Mouse (Mus musculus) kidney, embryonic 14.5 days (tissue): Measurements from ENCODE around the gene Rhobtb3. TPM values are rescaled to one million over a fixed set of nuclear protein-coding genes. Genes with fewer than 3 reads are reported as not detected.
"Not testable (repeated sequence)": the region's sequence is repeated elsewhere in the genome, so short reads cannot be mapped to it uniquely, and the experiment has no call there.

Experiments used
- ATAC-seq: fragments of 200-750 bp; cut with Nextera tagmentation; 2 replicates; pipeline ENCODE4 v1.8.0; 2017; ENCODE audit warnings: moderate number of reproducible peaks, mild to moderate bottlenecking, moderate TSS enrichment, moderate library complexity; ENCODE audit not compliant: low FRiP score, low TSS enrichment
- H3K27ac ChIP-seq: fragments of 300-500 bp; sonication (generic); 2 replicates; pipeline ENCODE4 v1.5.1; 2014; ENCODE audit warnings: low read depth, mild to moderate bottlenecking, low read length, moderate library complexity, mixed read lengths
- H3K27me3 ChIP-seq: fragments of 300-500 bp; sonication (generic); 2 replicates; pipeline ENCODE4 v1.6.1; 2014; ENCODE audit warnings: mild to moderate bottlenecking, low read length; ENCODE audit not compliant: control insufficient read depth, insufficient read depth
- H3K36me3 ChIP-seq: fragments of 300-500 bp; sonication (generic); 2 replicates; pipeline ENCODE4 v1.6.1; 2014; ENCODE audit warnings: low read length, mixed read lengths; ENCODE audit not compliant: control insufficient read depth, insufficient read depth
- H3K4me1 ChIP-seq: fragments of 300-500 bp; sonication (generic); 2 replicates; pipeline ENCODE4 v1.6.1; 2014; ENCODE audit warnings: low read length, mixed read lengths; ENCODE audit not compliant: control insufficient read depth, insufficient read depth
- H3K4me2 ChIP-seq: fragments of 300-500 bp; sonication (generic); replicated peaks from 2 replicates; pipeline ENCODE4 v1.6.1; 2014; ENCODE audit warnings: low read depth, mild to moderate bottlenecking, low read length
- H3K4me3 ChIP-seq: fragments of 300-500 bp; sonication (generic); 2 replicates; pipeline ENCODE4 v1.5.1; 2014; ENCODE audit warnings: mild to moderate bottlenecking, low read length
- H3K9ac ChIP-seq: fragments of 300-500 bp; sonication (generic); 2 replicates; pipeline ENCODE4 v1.6.1; 2014; ENCODE audit warnings: low read depth, mild to moderate bottlenecking, low read length, moderate library complexity
- H3K9me3 ChIP-seq: fragments of 300-500 bp; sonication (generic); 2 replicates; pipeline ENCODE4 v1.6.1; 2016; ENCODE audit warnings: low read length; ENCODE audit not compliant: control insufficient read depth
- WGBS: fragments of 180-500 bp; shearing (Covaris S2); extraction: QIAGEN DNeasy Blood & Tissue Kit; methylation state at CpG from one replicate; pipeline ENCODE4 v1.1.7; 2014; 5-methylcytosine and 5-hydroxymethylcytosine counted together
- polyA plus RNA-seq: library from polyadenylated mRNA; unstranded; fragments of >200 nt; fragmentation: Nextera tagmentation; extraction: Ambion mirVana; gene quantifications from 2 replicates; pipeline ENCODE4 v1.2.1, GENCODE M21; 2014

Rhobtb3 gene
- polyA plus RNA-seq, 1 experiment from 2014 or later = 67.0 TPM

- H3K27ac ChIP-seq, H3K4me2 ChIP-seq, ATAC-seq, H3K27me3 ChIP-seq, H3K4me1 ChIP-seq, H3K4me3 ChIP-seq, H3K9me3 ChIP-seq, H3K9ac ChIP-seq: not testable (repeated sequence)
- WGBS = 85% methylated on average over 7 of the region's 7 CpGs
- peaks cover 51% of the 10 kb centered on the region for H3K36me3 ChIP-seq
These were observed 67.5 kb downstream of the Rhobtb3 start for GRCm38 (mm10) chr13:75876188-75876587.

- H3K9ac ChIP-seq = no peak overlapping the region
- no peak overlapping the region for H3K4me2 ChIP-seq
- no peak for ATAC-seq
- no peak overlapping the region for H3K4me3 ChIP-seq
- H3K27ac ChIP-seq = no peak overlapping the region
- no peaks in the 10 kb centered on the region for H3K27me3 ChIP-seq
- no peaks in the 10 kb centered on the region for H3K9me3 ChIP-seq
- H3K4me1 ChIP-seq = no peaks in the 10 kb centered on the region
- WGBS = 93% methylated on average over 4 of the region's 4 CpGs
- H3K36me3 ChIP-seq = peaks cover 57% of the 10 kb centered on the region
These were observed 68.9 kb downstream of the Rhobtb3 start for GRCm38 (mm10) chr13:75874608-75875376.

- H3K27ac ChIP-seq = no peak overlapping the region
- H3K4me3 ChIP-seq = no peak overlapping the region
- no peaks in the 10 kb centered on the region for H3K27me3 ChIP-seq
- WGBS = 79% methylated on average over 2 of the region's 2 CpGs
- peaks cover 24% of the 10 kb centered on the region for H3K36me3 ChIP-seq
- H3K4me2 ChIP-seq = no peak overlapping the region
- no peaks in the 10 kb centered on the region for H3K9me3 ChIP-seq
- H3K4me1 ChIP-seq = no peaks in the 10 kb centered on the region
- no peak for ATAC-seq
- H3K9ac ChIP-seq = no peak overlapping the region
These were observed 75.8 kb downstream of the Rhobtb3 start for GRCm38 (mm10) chr13:75867876-75868275.

- no peak overlapping the region for H3K4me2 ChIP-seq
- no peak overlapping the region for H3K9ac ChIP-seq
- H3K27me3 ChIP-seq = no peaks in the 10 kb centered on the region
- H3K4me3 ChIP-seq = no peak overlapping the region
- no peaks in the 10 kb centered on the region for H3K4me1 ChIP-seq
- peaks cover 9% of the 10 kb centered on the region for H3K36me3 ChIP-seq
- H3K9me3 ChIP-seq = no peaks in the 10 kb centered on the region
- no peak overlapping the region for H3K27ac ChIP-seq
- ATAC-seq = no peak
These were observed 78.1 kb downstream of the Rhobtb3 start for GRCm38 (mm10) chr13:75865486-75866184.

- H3K4me3 ChIP-seq = no peak overlapping the region
- no peaks in the 10 kb centered on the region for H3K27me3 ChIP-seq
- H3K9me3 ChIP-seq = no peaks in the 10 kb centered on the region
- WGBS = 85% methylated on average over 1 of the region's 1 CpGs
- H3K4me1 ChIP-seq = no peaks in the 10 kb centered on the region
- H3K36me3 ChIP-seq = no peaks in the 10 kb centered on the region
- H3K9ac ChIP-seq = no peak overlapping the region
- H3K27ac ChIP-seq = no peak overlapping the region
- no peak overlapping the region for H3K4me2 ChIP-seq
- no peak for ATAC-seq
These were observed 84.4 kb downstream of the Rhobtb3 start for GRCm38 (mm10) chr13:75859264-75859844.

- no peaks in the 10 kb centered on the region for H3K4me1 ChIP-seq
- no peak overlapping the region for H3K9ac ChIP-seq
- H3K36me3 ChIP-seq = no peaks in the 10 kb centered on the region
- WGBS = 92% methylated on average over 3 of the region's 3 CpGs
- no peak overlapping the region for H3K27ac ChIP-seq
- ATAC-seq = no peak
- no peaks in the 10 kb centered on the region for H3K9me3 ChIP-seq
- no peak overlapping the region for H3K4me3 ChIP-seq
- H3K27me3 ChIP-seq = no peaks in the 10 kb centered on the region
- H3K4me2 ChIP-seq = no peak overlapping the region
These were observed 90.6 kb downstream of the Rhobtb3 start for GRCm38 (mm10) chr13:75853118-75853517.

GRCm38 (mm10) chr13:75852027-75852426, 91.7 kb downstream of the Rhobtb3 start:
- 91% methylated on average over 4 of the region's 4 CpGs for WGBS
- H3K27me3 ChIP-seq = no peaks in the 10 kb centered on the region
- H3K9ac ChIP-seq = no peak overlapping the region
- H3K4me3 ChIP-seq = no peak overlapping the region
- H3K36me3 ChIP-seq = no peaks in the 10 kb centered on the region
- no peak overlapping the region for H3K4me2 ChIP-seq
- ATAC-seq = no peak
- no peaks in the 10 kb centered on the region for H3K4me1 ChIP-seq
- no peaks in the 10 kb centered on the region for H3K9me3 ChIP-seq
- H3K27ac ChIP-seq = no peak overlapping the region

- Histone ChIP-seq H3K36me3 (no peaks in the 10 kb centered on the region), H3K9ac (no peak overlapping the region), H3K4me3 (no peak overlapping the region), H3K4me1 (no peaks in the 10 kb centered on the region), H3K27me3 (no peaks in the 10 kb centered on the region), H3K4me2 (no peak overlapping the region), H3K27ac (no peak overlapping the region), H3K9me3 (no peaks in the 10 kb centered on the region)
- 90% methylated on average over 6 of the region's 6 CpGs for WGBS
- no peak for ATAC-seq
These were observed 96.7 kb downstream of the Rhobtb3 start for GRCm38 (mm10) chr13:75847027-75847426.
